Mouse (Mus musculus): Measurements from ENCODE around the gene Elp5. TPM values are rescaled to one million over a fixed set of nuclear protein-coding genes. Genes with fewer than 3 reads are reported as not detected.

Elp5 gene
- total RNA-seq (2014; rRNA removed) (115 and 124 TPM in 2 replicates), polyA plus RNA-seq (2015; fragmentation: Nextera tagmentation; extraction: Ambion mirVana) (187 and 198 TPM in 2 replicates)

GRCm38 (mm10) chr11:69982225-69982624 is at the start of gene Elp5:
Gene Elp5 (minus strand): TSS chr11:69982517.
- no peak for TF ChIP-seq CTCF (IDR thresholded peaks at IDR 0.05; ENCODE audit: low read depth)
- ATAC-seq (no peak), DNase-seq (no peak)
- H3K27ac ChIP-seq (ENCODE audit: low read depth, low read length), result peak within 1 kb of the TSS; percentile 99
- H3K4me2 ChIP-seq (ENCODE audit: low read depth), result peak within 1 kb of the TSS; percentile 74
- peaks cover 34% of the 10 kb centered on the region for H3K36me3 ChIP-seq (ENCODE audit: insufficient read depth)
- H3K27me3 ChIP-seq (ENCODE audit: insufficient read depth, low read length), result no peaks in the 10 kb centered on the region
- H3K9ac ChIP-seq, result peak within 1 kb of the TSS; percentile 95
- 58% methylated on average over 8 of the region's 8 CpGs for WGBS
- H3K4me3 ChIP-seq (ENCODE audit: low read depth, low read length), result peak within 1 kb of the TSS; percentile 89
- peaks cover 14% of the 10 kb centered on the region for H3K4me1 ChIP-seq (ENCODE audit: insufficient read depth)
- H3K9me3 ChIP-seq (ENCODE audit: low read length), result no peaks in the 10 kb centered on the region

GRCm38 (mm10) chr11:70031321-70031670 is 49.0 kb upstream of the Elp5 start:
- ATAC-seq (no peak), DNase-seq (no peak)
- TF ChIP-seq CTCF (IDR thresholded peaks at IDR 0.05; ENCODE audit: low read depth), result no peak
- H3K4me2 ChIP-seq (ENCODE audit: low read depth), result no peak overlapping the region
- no peaks in the 10 kb centered on the region for H3K9me3 ChIP-seq (ENCODE audit: low read length)
- H3K4me3 ChIP-seq (ENCODE audit: low read depth, low read length), result no peak overlapping the region
- H3K27me3 ChIP-seq (ENCODE audit: insufficient read depth, low read length), result no peaks in the 10 kb centered on the region
- WGBS, result 91% methylated on average over 11 of the region's 11 CpGs
- H3K27ac ChIP-seq (ENCODE audit: low read depth, low read length), result no peak overlapping the region
- peaks cover 29% of the 10 kb centered on the region for H3K4me1 ChIP-seq (ENCODE audit: insufficient read depth)
- H3K9ac ChIP-seq, result no peak overlapping the region
- peaks cover 36% of the 10 kb centered on the region for H3K36me3 ChIP-seq (ENCODE audit: insufficient read depth)

DNA sequence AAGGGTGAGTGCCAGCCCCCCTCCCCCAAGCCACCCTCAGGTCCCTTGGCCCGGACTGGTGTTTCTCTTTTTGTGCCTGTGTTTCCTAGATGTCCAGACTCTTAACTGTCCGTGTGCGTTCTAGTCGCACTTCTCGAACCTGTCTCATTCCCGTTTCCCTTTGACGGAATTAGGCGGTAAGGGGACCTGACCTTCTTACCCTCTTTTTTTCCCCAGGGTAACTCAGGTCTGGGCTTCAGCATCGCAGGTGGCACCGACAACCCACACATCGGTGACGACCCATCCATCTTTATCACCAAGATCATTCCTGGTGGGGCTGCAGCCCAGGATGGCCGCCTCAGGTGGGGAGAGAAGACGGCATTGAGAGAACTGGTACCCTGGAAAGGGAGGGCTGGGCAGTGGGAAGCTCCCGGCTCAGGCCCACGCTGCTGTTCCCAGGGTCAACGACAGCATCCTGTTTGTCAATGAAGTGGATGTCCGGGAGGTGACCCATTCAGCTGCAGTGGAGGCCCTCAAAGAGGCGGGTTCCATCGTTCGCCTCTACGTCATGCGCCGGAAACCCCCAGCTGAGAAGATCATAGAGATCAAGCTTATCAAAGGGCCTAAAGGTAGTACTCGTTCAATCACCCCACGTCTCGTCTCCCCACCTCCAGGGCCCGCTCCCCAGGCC is 48.5 kb upstream of the Elp5 start:
- Histone ChIP-seq H3K4me3 (ENCODE audit: low read depth, low read length) (no peak overlapping the region), H3K9me3 (ENCODE audit: low read length) (no peaks in the 10 kb centered on the region), H3K4me2 (ENCODE audit: low read depth) (peak overlapping the region; percentile 58), H3K27me3 (ENCODE audit: insufficient read depth, low read length) (no peaks in the 10 kb centered on the region), H3K9ac (peak overlapping the region; percentile 48; the same call in 1 of the 2 replicates), H3K27ac (ENCODE audit: low read depth, low read length) (peak overlapping the region; percentile 94), H3K36me3 (ENCODE audit: insufficient read depth) (peaks cover 36% of the 10 kb centered on the region), H3K4me1 (ENCODE audit: insufficient read depth) (peaks cover 32% of the 10 kb centered on the region)
- no peak for TF ChIP-seq CTCF (IDR thresholded peaks at IDR 0.05; ENCODE audit: low read depth)
- DNase-seq (no peak), ATAC-seq (no peak)
- WGBS, result 89% methylated on average over 28 of the region's 28 CpGs

GRCm38 (mm10) chr11:70029829-70030550 is 47.7 kb upstream of the Elp5 start:
- H3K9ac ChIP-seq, result peak overlapping the region; percentile 48
- peaks cover 32% of the 10 kb centered on the region for H3K4me1 ChIP-seq (ENCODE audit: insufficient read depth)
- no peaks in the 10 kb centered on the region for H3K27me3 ChIP-seq (ENCODE audit: insufficient read depth, low read length)
- peak overlapping the region; percentile 94 for H3K27ac ChIP-seq (ENCODE audit: low read depth, low read length)
- peak overlapping the region; percentile 33 for H3K4me3 ChIP-seq (ENCODE audit: low read depth, low read length)
- peak overlapping the region; percentile 58 for H3K4me2 ChIP-seq (ENCODE audit: low read depth)
- ATAC-seq (peak; percentile 59), DNase-seq (no peak)
- TF ChIP-seq CTCF (IDR thresholded peaks at IDR 0.05; ENCODE audit: low read depth), result no peak
- H3K9me3 ChIP-seq (ENCODE audit: low read length), result no peaks in the 10 kb centered on the region
- WGBS, result 14% methylated on average over 11 of the region's 11 CpGs
- H3K36me3 ChIP-seq (ENCODE audit: insufficient read depth), result peaks cover 32% of the 10 kb centered on the region

- peak overlapping the region; percentile 58 for H3K4me2 ChIP-seq (ENCODE audit: low read depth)
- H3K4me1 ChIP-seq (ENCODE audit: insufficient read depth), result peaks cover 34% of the 10 kb centered on the region
- DNase-seq (peak; percentile 97), ATAC-seq (peak; percentile 92)
- TF ChIP-seq CTCF (IDR thresholded peaks at IDR 0.05; ENCODE audit: low read depth), result no peak
- H3K27me3 ChIP-seq (ENCODE audit: insufficient read depth, low read length), result no peaks in the 10 kb centered on the region
- H3K36me3 ChIP-seq (ENCODE audit: insufficient read depth), result peaks cover 27% of the 10 kb centered on the region
- H3K9me3 ChIP-seq (ENCODE audit: low read length), result no peaks in the 10 kb centered on the region
- 1% methylated on average over 20 of the region's 20 CpGs for WGBS
- H3K27ac ChIP-seq (ENCODE audit: low read depth, low read length), result peak overlapping the region; percentile 94
- H3K4me3 ChIP-seq (ENCODE audit: low read depth, low read length), result peak overlapping the region; percentile 33
- peak overlapping the region; percentile 48 for H3K9ac ChIP-seq
These were observed 46.9 kb upstream of the Elp5 start for GRCm38 (mm10) chr11:70029130-70029801.

DNA sequence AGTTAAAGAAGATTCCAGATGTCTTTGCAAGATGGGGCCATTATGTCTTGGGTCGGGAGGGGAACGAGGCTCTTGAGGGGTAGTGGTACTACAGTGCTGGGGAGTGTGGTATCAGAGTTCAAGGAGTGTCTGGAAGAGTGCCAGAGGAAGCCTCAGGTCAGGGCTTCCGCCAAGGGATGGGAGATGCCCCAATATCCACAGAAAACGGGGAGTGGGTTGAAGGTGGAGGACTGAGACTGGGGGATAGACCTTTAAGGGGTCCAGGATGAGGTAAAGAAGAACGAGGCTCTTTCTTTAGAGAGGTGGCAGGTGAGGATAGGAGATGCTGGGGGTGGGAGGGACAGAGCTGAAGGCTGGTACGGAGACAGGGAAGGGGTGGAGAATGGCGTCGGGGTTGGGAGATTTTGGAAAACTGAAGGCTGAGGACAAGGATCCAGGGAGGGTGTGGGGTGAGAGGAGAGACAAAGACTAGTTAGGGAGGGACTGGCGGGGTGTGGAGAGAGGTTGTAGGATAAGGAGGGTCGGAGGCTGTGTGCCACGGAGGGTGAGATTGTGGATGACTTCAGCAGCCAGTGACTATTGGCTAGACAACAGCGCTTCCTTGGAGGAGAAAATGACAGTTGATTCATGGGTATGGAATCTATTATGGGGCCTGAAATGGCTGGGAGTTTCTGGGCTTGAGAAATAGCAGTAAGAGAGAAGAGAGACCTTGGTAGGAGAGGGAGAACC is 46.2 kb upstream of the Elp5 start:
- WGBS, result 15% methylated on average over 12 of the region's 12 CpGs
- Histone ChIP-seq H3K4me3 (ENCODE audit: low read depth, low read length) (peak overlapping the region; percentile 33), H3K27ac (ENCODE audit: low read depth, low read length) (peak overlapping the region; percentile 94)

More for the DNA sequence above, 46.2 kb upstream of the Elp5 start:
- Histone ChIP-seq H3K4me1 (ENCODE audit: insufficient read depth) (peaks cover 37% of the 10 kb centered on the region), H3K36me3 (ENCODE audit: insufficient read depth) (peaks cover 27% of the 10 kb centered on the region), H3K9ac (peak overlapping the region; percentile 48), H3K27me3 (ENCODE audit: insufficient read depth, low read length) (no peaks in the 10 kb centered on the region), H3K4me2 (ENCODE audit: low read depth) (peak overlapping the region; percentile 58), H3K9me3 (ENCODE audit: low read length) (no peaks in the 10 kb centered on the region)
- DNase-seq (no peak), ATAC-seq (peak; percentile 1)
- no peak for TF ChIP-seq CTCF (IDR thresholded peaks at IDR 0.05; ENCODE audit: low read depth)
